Mouse (Mus musculus) kidney, embryonic 14.5 days (tissue): ENCODE data around the gene Clybl. TPM values are rescaled to one million over a fixed set of nuclear protein-coding genes. Genes with fewer than 3 reads are reported as not detected.

Experiments
- ATAC-seq: fragments of 200-750 bp; cut with Nextera tagmentation; 2 replicates; pipeline ENCODE4 v1.8.0; 2017; ENCODE audit warnings: moderate number of reproducible peaks, mild to moderate bottlenecking, moderate TSS enrichment, moderate library complexity; ENCODE audit not compliant: low FRiP score, low TSS enrichment
- H3K27ac ChIP-seq: fragments of 300-500 bp; sonication (generic); 2 replicates; pipeline ENCODE4 v1.5.1; 2014; ENCODE audit warnings: low read depth, mild to moderate bottlenecking, low read length, moderate library complexity, mixed read lengths
- H3K27me3 ChIP-seq: fragments of 300-500 bp; sonication (generic); 2 replicates; pipeline ENCODE4 v1.6.1; 2014; ENCODE audit warnings: mild to moderate bottlenecking, low read length; ENCODE audit not compliant: control insufficient read depth, insufficient read depth
- H3K36me3 ChIP-seq: fragments of 300-500 bp; sonication (generic); 2 replicates; pipeline ENCODE4 v1.6.1; 2014; ENCODE audit warnings: low read length, mixed read lengths; ENCODE audit not compliant: control insufficient read depth, insufficient read depth
- H3K4me1 ChIP-seq: fragments of 300-500 bp; sonication (generic); 2 replicates; pipeline ENCODE4 v1.6.1; 2014; ENCODE audit warnings: low read length, mixed read lengths; ENCODE audit not compliant: control insufficient read depth, insufficient read depth
- H3K4me2 ChIP-seq: fragments of 300-500 bp; sonication (generic); replicated peaks from 2 replicates; pipeline ENCODE4 v1.6.1; 2014; ENCODE audit warnings: low read depth, mild to moderate bottlenecking, low read length
- H3K4me3 ChIP-seq: fragments of 300-500 bp; sonication (generic); 2 replicates; pipeline ENCODE4 v1.5.1; 2014; ENCODE audit warnings: mild to moderate bottlenecking, low read length
- H3K9ac ChIP-seq: fragments of 300-500 bp; sonication (generic); 2 replicates; pipeline ENCODE4 v1.6.1; 2014; ENCODE audit warnings: low read depth, mild to moderate bottlenecking, low read length, moderate library complexity
- H3K9me3 ChIP-seq: fragments of 300-500 bp; sonication (generic); 2 replicates; pipeline ENCODE4 v1.6.1; 2016; ENCODE audit warnings: low read length; ENCODE audit not compliant: control insufficient read depth
- WGBS: fragments of 180-500 bp; shearing (Covaris S2); extraction: QIAGEN DNeasy Blood & Tissue Kit; methylation state at CpG from one replicate; pipeline ENCODE4 v1.1.7; 2014; 5-methylcytosine and 5-hydroxymethylcytosine counted together
- polyA plus RNA-seq: library from polyadenylated mRNA; unstranded; fragments of >200 nt; fragmentation: Nextera tagmentation; extraction: Ambion mirVana; gene quantifications from 2 replicates; pipeline ENCODE4 v1.2.1, GENCODE M21; 2014

Gene Clybl
- polyA plus RNA-seq, 1 experiment from 2014 or later, result 30.3 TPM

DNA sequence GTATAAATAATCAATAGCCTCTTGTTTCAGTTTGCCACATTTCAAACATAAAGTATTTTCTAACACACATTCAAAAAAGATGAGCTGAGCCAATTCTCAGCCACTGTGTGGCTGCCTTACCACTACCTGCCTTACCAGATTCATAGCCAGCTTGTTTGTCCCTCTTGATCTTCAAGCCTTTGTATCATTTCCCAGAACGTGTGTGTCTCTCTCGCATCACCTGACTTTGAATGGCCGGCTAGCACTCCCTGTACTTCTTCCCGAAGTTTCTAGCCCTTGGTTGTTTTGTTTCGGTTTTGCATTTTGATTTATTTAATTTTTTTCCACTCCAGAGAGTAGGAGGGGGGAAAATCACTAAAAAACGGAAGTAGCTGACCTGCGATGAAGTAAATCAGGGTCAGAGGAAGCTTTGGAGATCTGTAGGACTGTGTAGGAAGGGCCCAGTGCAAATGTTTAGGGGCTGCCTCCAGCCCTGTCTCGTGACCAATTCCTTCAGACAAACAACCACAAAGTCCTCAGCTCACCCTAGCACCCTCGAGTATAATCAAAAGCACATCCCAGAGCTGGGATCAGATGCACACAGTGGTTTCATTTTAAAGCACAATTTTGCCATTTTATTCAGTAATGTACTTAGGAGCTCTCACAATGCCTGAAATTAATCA lies 195.1 kb downstream of the Clybl start:
- H3K9me3 ChIP-seq, result no peaks in the 10 kb centered on the region
- no peaks in the 10 kb centered on the region for H3K27me3 ChIP-seq
- no peak for ATAC-seq
- 47% methylated on average over 9 of the region's 9 CpGs for WGBS
- no peak overlapping the region for H3K4me3 ChIP-seq
- H3K4me1 ChIP-seq, result no peaks in the 10 kb centered on the region
- H3K27ac ChIP-seq, result no peak overlapping the region
- no peak overlapping the region for H3K4me2 ChIP-seq
- no peaks in the 10 kb centered on the region for H3K36me3 ChIP-seq
- H3K9ac ChIP-seq, result no peak overlapping the region

DNA sequence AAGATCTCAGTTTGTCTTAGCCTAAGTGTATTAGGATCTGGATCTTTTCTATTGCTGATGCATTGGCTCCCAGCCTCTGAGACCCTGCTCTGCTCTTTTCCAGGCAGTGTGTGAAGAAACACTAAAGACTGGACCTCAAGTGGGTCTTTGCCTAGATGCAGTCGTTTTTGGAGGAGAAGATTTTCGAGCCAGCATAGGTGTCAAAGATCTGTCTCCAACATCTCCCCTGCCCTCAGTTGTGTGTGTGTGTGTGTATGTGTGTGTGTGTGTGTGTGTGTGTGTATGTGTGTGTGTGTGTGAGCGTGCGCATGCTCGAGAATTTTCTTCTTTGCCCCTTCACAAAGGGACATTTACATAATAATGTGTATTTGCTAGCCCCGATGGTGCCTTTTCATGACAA lies 196.2 kb downstream of the Clybl start:
- 81% methylated on average over 6 of the region's 6 CpGs for WGBS
- H3K27ac ChIP-seq, result no peak overlapping the region
- no peak for ATAC-seq
- H3K9me3 ChIP-seq, result no peaks in the 10 kb centered on the region
- H3K4me1 ChIP-seq, result no peaks in the 10 kb centered on the region
- H3K36me3 ChIP-seq, result no peaks in the 10 kb centered on the region
- no peak overlapping the region for H3K9ac ChIP-seq
- H3K4me3 ChIP-seq, result no peak overlapping the region
- H3K27me3 ChIP-seq, result no peaks in the 10 kb centered on the region; the same call in 1 of the 2 replicates
- no peak overlapping the region for H3K4me2 ChIP-seq

DNA sequence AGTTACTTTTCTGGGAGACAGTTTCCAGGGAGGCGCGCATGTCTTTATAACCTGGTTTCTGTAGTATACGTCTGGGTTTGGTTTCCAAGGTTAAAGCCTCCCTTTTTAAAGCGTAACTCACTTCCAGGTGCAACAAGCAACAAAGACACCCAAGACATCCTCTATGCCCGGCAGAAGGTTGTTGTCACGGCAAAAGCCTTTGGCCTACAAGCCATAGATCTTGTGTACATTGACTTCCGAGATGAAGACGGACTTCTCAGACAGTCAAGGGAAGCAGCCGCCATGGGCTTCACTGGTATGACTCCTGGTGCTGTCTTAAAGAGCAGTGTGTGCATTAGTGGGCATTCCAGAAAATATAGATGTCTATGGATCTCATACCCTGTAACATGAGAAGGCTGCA lies 197.6 kb downstream of the Clybl start:
- Histone ChIP-seq H3K27me3 (peaks cover 5% of the 10 kb centered on the region), H3K9me3 (no peaks in the 10 kb centered on the region)
- WGBS, result 48% methylated on average over 9 of the region's 9 CpGs

DNA sequence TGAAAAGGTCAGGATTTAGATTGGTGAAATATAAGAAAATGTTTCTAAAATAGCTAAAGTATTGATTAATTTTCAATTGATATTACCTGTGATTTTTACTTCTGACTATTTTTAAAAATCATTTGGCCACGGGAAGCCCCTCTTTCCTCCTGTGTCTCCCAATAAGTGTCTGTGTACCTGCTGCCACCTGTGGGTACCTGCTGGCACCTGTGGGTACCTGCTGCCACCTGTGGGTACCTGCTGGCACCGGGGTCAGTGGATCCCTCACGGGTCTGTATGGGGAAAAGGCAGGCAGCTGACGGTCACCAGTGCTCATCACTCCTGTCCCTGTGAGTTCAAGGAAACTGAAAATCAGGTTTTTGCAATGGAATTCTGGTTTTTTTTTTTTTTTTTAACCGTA lies 198.5 kb downstream of the Clybl start:
- no peak overlapping the region for H3K4me2 ChIP-seq
- peaks cover 6% of the 10 kb centered on the region for H3K27me3 ChIP-seq
- ATAC-seq, result no peak
- H3K36me3 ChIP-seq, result no peaks in the 10 kb centered on the region
- 87% methylated on average over 5 of the region's 5 CpGs for WGBS
- H3K4me3 ChIP-seq, result no peak overlapping the region
- no peak overlapping the region for H3K9ac ChIP-seq
- no peak overlapping the region for H3K27ac ChIP-seq
- no peaks in the 10 kb centered on the region for H3K4me1 ChIP-seq
- no peaks in the 10 kb centered on the region for H3K9me3 ChIP-seq

More for the DNA sequence above, 197.6 kb downstream of the Clybl start:
- no peak overlapping the region for H3K4me2 ChIP-seq
- no peak overlapping the region for H3K27ac ChIP-seq
- H3K9ac ChIP-seq, result no peak overlapping the region
- H3K4me3 ChIP-seq, result no peak overlapping the region
- no peaks in the 10 kb centered on the region for H3K4me1 ChIP-seq
- ATAC-seq, result no peak
- H3K36me3 ChIP-seq, result no peaks in the 10 kb centered on the region

DNA sequence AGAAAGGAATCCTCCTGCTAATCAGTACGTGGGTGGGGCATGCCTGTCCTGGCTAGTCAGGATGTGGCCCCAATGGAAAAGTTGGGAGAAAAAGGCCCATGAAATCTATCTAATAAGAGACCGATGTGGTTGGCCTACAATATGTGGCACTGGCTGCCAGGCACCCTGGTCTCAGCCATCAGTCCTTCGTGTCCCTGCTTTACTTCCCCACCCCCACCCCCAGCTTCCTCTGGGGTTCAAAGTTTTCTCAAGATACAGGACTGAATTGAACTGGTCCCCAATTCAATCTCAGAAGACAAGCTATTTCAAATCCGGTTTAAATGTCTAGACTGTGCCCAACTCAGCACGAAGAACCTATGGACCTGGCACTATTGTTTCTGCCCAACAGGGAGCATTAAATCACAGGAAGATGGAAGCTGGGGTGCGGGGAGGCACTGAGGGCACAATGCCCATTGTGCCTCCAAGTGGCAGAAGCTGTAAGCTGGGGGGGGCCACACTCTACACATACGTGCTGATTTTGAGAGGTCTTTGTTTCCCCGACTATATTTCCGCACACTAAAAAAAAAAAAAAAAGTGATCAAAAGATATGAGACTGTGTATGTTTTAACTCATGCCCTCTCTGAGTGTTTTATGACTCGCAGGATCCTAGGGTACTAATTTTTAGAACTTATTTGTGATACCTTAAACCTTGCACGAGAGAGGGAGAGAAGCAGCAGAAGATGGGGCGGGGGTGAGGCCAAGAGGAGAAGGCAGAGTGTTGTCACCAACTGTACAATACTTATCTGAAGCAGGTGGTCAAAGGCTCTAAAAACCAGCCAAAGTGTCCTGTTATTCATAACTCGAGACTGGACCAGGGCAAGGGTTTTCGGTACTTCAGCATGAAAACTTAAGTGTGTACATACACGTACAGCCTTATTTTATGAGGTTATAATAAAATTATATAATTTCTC lies 199.7 kb downstream of the Clybl start:
- 70% methylated on average over 15 of the region's 15 CpGs for WGBS
- Histone ChIP-seq H3K27me3 (peaks cover 10% of the 10 kb centered on the region), H3K4me3 (no peak overlapping the region), H3K36me3 (no peaks in the 10 kb centered on the region), H3K9me3 (no peaks in the 10 kb centered on the region), H3K4me1 (no peaks in the 10 kb centered on the region), H3K9ac (no peak overlapping the region), H3K4me2 (no peak overlapping the region), H3K27ac (no peak overlapping the region)
- no peak for ATAC-seq

DNA sequence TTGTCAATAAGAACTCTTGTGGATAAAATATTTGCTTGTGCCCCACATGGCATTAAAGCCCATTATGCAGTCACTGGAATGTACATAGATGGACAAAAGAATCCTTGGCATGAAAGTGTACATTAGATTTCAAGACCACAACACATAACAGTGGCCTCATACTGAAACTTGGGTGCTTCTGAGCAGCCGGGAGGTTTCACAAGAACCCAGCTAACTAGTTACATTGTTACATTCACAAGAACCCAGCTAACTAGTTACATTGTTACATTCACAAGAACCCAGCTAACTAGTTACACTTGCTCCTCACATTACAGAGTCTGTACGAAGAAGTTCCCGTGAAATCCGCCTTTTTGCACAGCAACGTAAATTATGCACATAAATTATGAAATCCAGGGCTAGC lies 200.8 kb downstream of the Clybl start:
- Histone ChIP-seq H3K27ac (no peak overlapping the region), H3K36me3 (no peaks in the 10 kb centered on the region), H3K27me3 (peaks cover 10% of the 10 kb centered on the region), H3K9me3 (no peaks in the 10 kb centered on the region), H3K9ac (no peak overlapping the region), H3K4me1 (no peaks in the 10 kb centered on the region), H3K4me3 (no peak overlapping the region), H3K4me2 (no peak overlapping the region)
- 55% methylated on average over 5 of the region's 5 CpGs for WGBS
- ATAC-seq, result no peak

DNA sequence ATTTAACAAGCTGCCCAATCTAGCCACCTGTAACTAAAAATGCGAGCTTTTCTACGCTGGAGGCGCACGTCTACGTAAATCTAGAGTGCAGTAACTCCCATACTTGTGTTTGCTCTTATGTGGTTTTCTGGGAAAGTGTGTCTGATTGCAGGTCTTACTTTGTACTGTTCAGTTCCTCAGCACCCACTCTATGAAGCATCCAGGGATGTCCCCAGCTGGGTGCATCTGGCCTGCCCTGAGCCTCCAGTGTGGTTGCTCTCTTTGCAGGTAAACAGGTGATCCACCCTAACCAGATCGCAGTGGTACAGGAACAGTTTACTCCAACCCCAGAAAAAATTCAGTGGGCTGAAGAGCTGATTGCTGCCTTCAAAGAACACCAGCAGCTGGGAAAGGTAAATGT lies 202.4 kb downstream of the Clybl start:
- Histone ChIP-seq H3K27ac (no peak overlapping the region), H3K4me2 (no peak overlapping the region), H3K9ac (no peak overlapping the region), H3K4me3 (no peak overlapping the region), H3K36me3 (no peaks in the 10 kb centered on the region), H3K27me3 (peaks cover 10% of the 10 kb centered on the region), H3K4me1 (no peaks in the 10 kb centered on the region), H3K9me3 (no peaks in the 10 kb centered on the region)
- 82% methylated on average over 6 of the region's 6 CpGs for WGBS
- no peak for ATAC-seq

DNA sequence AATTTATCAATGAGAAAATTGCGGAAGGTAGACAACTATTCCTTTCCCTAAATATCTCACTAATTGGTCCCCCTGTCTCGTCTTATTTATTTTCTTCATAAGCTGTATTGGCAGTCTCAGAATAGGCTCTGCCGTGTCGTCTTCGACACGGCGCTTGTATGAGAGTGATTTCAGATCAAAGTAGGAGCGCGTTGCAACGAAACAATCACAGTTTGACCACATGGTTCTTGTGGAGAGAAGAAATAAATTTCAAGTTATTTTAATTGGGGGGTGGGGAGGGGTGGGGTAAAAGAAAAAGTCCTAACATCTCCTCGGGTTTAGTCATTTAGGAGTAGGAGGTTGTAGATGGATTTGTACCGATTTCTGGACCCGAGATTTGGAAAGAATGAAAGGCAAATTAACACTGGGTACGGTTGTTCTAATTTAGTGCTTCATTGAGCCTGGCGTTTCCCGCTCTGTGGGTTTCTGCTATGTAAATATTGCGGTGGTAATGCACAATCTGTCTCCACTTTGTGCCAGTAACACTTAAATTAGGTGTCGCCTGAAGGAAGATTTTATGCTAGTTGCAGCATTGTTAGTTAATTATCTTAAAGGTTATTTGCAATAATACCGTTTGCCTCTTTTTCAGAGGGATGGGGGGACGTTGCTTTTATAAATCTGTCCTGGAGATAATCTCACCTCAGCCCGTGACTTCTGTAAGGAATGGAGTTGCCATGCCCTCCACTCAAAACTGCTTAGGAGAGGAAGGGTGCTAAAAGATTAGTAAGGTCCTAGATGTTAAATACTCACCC lies 203.1 kb downstream of the Clybl start:
- Histone ChIP-seq H3K4me1 (no peaks in the 10 kb centered on the region), H3K4me3 (no peak overlapping the region), H3K4me2 (no peak overlapping the region; the same call in 1 of the 2 replicates), H3K27me3 (peaks cover 10% of the 10 kb centered on the region), H3K9me3 (no peaks in the 10 kb centered on the region), H3K27ac (no peak overlapping the region), H3K9ac (no peak overlapping the region), H3K36me3 (no peaks in the 10 kb centered on the region)
- no peak for ATAC-seq
- WGBS, result 39% methylated on average over 21 of the region's 21 CpGs
